Mouse (Mus musculus) embryonic fibroblast, embryonic 13.5 days (primary cell): ENCODE results near the gene Epha7.

Experiments
- CTCF ChIP-seq: IDR thresholded peaks from 2 replicates; pipeline ENCODE4 v1.5.1; 2011; ENCODE audit warnings: mild to moderate bottlenecking, control low read depth, low read length, moderate library complexity, borderline replicate concordance; ENCODE audit not compliant: insufficient read depth
- POLR2A ChIP-seq: IDR thresholded peaks from 2 replicates; pipeline ENCODE4 v1.6.1; 2011; ENCODE audit warnings: low read depth, mild to moderate bottlenecking, control low read depth, low read length, moderate library complexity

- TF ChIP-seq CTCF (no peak), POLR2A (peak; percentile 37; the same call in 1 of the 2 replicates)
These were observed 2.6 kb downstream of the Epha7 start for GRCm38 (mm10) chr4:28815621-28815920.
